Mouse (Mus musculus) liver, embryonic 15.5 days (tissue): ENCODE results near the gene Sbp. TPM values are rescaled to one million over a fixed set of nuclear protein-coding genes. Genes with fewer than 3 reads are reported as not detected.

Experiments used
- ATAC-seq: fragments of 200-750 bp; cut with Nextera tagmentation; 2 replicates; pipeline ENCODE4 v1.8.0; 2017; ENCODE audit warnings: moderate number of reproducible peaks, mild to moderate bottlenecking, moderate library complexity; ENCODE audit not compliant: insufficient read depth
- H3K27ac ChIP-seq: fragments of 300-500 bp; sonication (generic); replicated peaks from 2 replicates; pipeline ENCODE4 v1.5.1; 2015; ENCODE audit warnings: mild to moderate bottlenecking, inconsistent platforms
- H3K27me3 ChIP-seq: fragments of 300-500 bp; sonication (generic); 2 replicates; pipeline ENCODE4 v1.6.1; 2015; ENCODE audit warnings: mild to moderate bottlenecking, inconsistent platforms
- H3K36me3 ChIP-seq: fragments of 300-500 bp; sonication (generic); replicated peaks from 2 replicates; pipeline ENCODE4 v1.6.1; 2015; ENCODE audit warnings: moderate library complexity, mild to moderate bottlenecking, inconsistent platforms
- H3K4me1 ChIP-seq: fragments of 300-500 bp; sonication (generic); replicated peaks from 2 replicates; pipeline ENCODE4 v1.6.1; 2015; ENCODE audit warnings: inconsistent platforms
- H3K4me2 ChIP-seq: fragments of 300-500 bp; sonication (generic); 2 replicates; pipeline ENCODE4 v1.6.1; 2015; ENCODE audit warnings: moderate library complexity, mild to moderate bottlenecking, inconsistent platforms
- H3K4me3 ChIP-seq: fragments of 300-500 bp; sonication (generic); replicated peaks from 2 replicates; pipeline ENCODE4 v1.5.1; 2015; ENCODE audit warnings: mild to moderate bottlenecking, inconsistent platforms
- H3K9ac ChIP-seq: fragments of 300-500 bp; sonication (generic); 2 replicates; pipeline ENCODE4 v1.6.1; 2015; ENCODE audit warnings: moderate library complexity, mild to moderate bottlenecking, inconsistent platforms
- H3K9me3 ChIP-seq: fragments of 300-500 bp; sonication (generic); replicated peaks from 2 replicates; pipeline ENCODE4 v1.6.1; 2016; ENCODE audit warnings: inconsistent platforms
- WGBS: fragments of 180-500 bp; shearing (Covaris S2); methylation state at CpG from one replicate; pipeline ENCODE4 v1.1.7; 2015; ENCODE audit warnings: mixed read lengths; ENCODE audit not compliant: insufficient replicate concordance; 5-methylcytosine and 5-hydroxymethylcytosine counted together
- polyA plus RNA-seq: library from polyadenylated mRNA; unstranded; fragments of >200 nt; fragmentation: Nextera tagmentation; extraction: Ambion mirVana; gene quantifications from 2 replicates; pipeline ENCODE4 v1.2.1, GENCODE M21; 2015

The Sbp gene
- polyA plus RNA-seq, 1 experiment from 2014 or later, result not detected

GRCm38 (mm10) chr17:23992789-23993553 is 51.5 kb downstream of the Sbp start:
- Histone ChIP-seq H3K4me2 (peak overlapping the region; percentile 41), H3K9ac (no peak overlapping the region), H3K27me3 (peaks cover 11% of the 10 kb centered on the region; the same call in 1 of the 2 replicates), H3K36me3 (no peaks in the 10 kb centered on the region), H3K4me3 (no peak overlapping the region), H3K27ac (no peak overlapping the region), H3K9me3 (no peaks in the 10 kb centered on the region), H3K4me1 (peaks cover 3% of the 10 kb centered on the region; the same call in 1 of the 2 replicates)
- 65% methylated on average over 9 of the region's 9 CpGs for WGBS
- no peak for ATAC-seq

GRCm38 (mm10) chr17:23993559-23994428 is 52.3 kb downstream of the Sbp start:
- H3K4me3 ChIP-seq, result no peak overlapping the region
- H3K4me2 ChIP-seq, result peak overlapping the region; percentile 41
- no peaks in the 10 kb centered on the region for H3K36me3 ChIP-seq
- no peak overlapping the region for H3K9ac ChIP-seq
- H3K27ac ChIP-seq, result no peak overlapping the region
- ATAC-seq, result peak; percentile 28; the same call in 1 of the 2 replicates
- H3K9me3 ChIP-seq, result no peaks in the 10 kb centered on the region
- WGBS, result 9% methylated on average over 31 of the region's 31 CpGs
- peaks cover 11% of the 10 kb centered on the region; the same call in 1 of the 2 replicates for H3K27me3 ChIP-seq
- H3K4me1 ChIP-seq, result peaks cover 3% of the 10 kb centered on the region; the same call in 1 of the 2 replicates

- H3K36me3 ChIP-seq, result no peaks in the 10 kb centered on the region
- H3K9me3 ChIP-seq, result no peaks in the 10 kb centered on the region
- H3K27ac ChIP-seq, result no peak overlapping the region
- no peak overlapping the region for H3K4me2 ChIP-seq
- H3K4me1 ChIP-seq, result peaks cover 3% of the 10 kb centered on the region; the same call in 1 of the 2 replicates
- 63% methylated on average over 7 of the region's 7 CpGs for WGBS
- no peak overlapping the region for H3K4me3 ChIP-seq
- no peak overlapping the region for H3K9ac ChIP-seq
- peaks cover 11% of the 10 kb centered on the region; the same call in 1 of the 2 replicates for H3K27me3 ChIP-seq
- ATAC-seq, result no peak
These were observed 53.2 kb downstream of the Sbp start for GRCm38 (mm10) chr17:23994667-23995066.

Other genes starting within 250 kb of the Sbp start
- gene 1520401A03Rik, start 218.9 kb upstream of the Sbp start, polyA plus RNA-seq, result 0.10 and 0.15 TPM in 2 replicates
- 28.8 and 34.7 TPM in 2 replicates for gene Pkmyt1, start 215.3 kb upstream of the Sbp start, polyA plus RNA-seq
- 7.9 and 8.0 TPM in 2 replicates for gene Paqr4, start 200.8 kb upstream of the Sbp start, polyA plus RNA-seq
- gene Kremen2, start 195.8 kb upstream of the Sbp start, polyA plus RNA-seq, result not detected in 2 replicates
- 9.4 and 12.1 TPM in 2 replicates for gene Flywch1, start 170.1 kb upstream of the Sbp start, polyA plus RNA-seq
- gene Flywch2, start 155.6 kb upstream of the Sbp start, polyA plus RNA-seq, result 0.93 and 0.94 TPM in 2 replicates
- 167 and 170 TPM in 2 replicates for gene Srrm2, start 151.1 kb upstream of the Sbp start, polyA plus RNA-seq
- gene Elob, start 112.5 kb upstream of the Sbp start, polyA plus RNA-seq, result 388 and 452 TPM in 2 replicates
- gene Prss33, start 105.6 kb upstream of the Sbp start, polyA plus RNA-seq, result not detected in 2 replicates
- not detected in 2 replicates for gene Prss32, start 97.8 kb upstream of the Sbp start, polyA plus RNA-seq
- gene Prss41, start 97.5 kb upstream of the Sbp start, polyA plus RNA-seq, result 0.10 TPM in 1 of 2 replicates, not detected in the other
- gene Prss21, start 73.6 kb upstream of the Sbp start, polyA plus RNA-seq, result not detected in 2 replicates
- gene Dcpp1, start 60.8 kb upstream of the Sbp start, polyA plus RNA-seq, result not detected in 2 replicates
- gene Dcpp2, start 60.8 kb upstream of the Sbp start, polyA plus RNA-seq, result not detected in 2 replicates
- gene Dcpp3, start 24.2 kb upstream of the Sbp start, polyA plus RNA-seq, result not detected in 2 replicates
- not detected in 2 replicates for gene Sbpl, start 13.6 kb downstream of the Sbp start, polyA plus RNA-seq
- gene Prss30, start 38.9 kb downstream of the Sbp start, polyA plus RNA-seq, result 0.14 TPM in 1 of 2 replicates, not detected in the other
- not detected in 2 replicates for gene Prss22, start 56.4 kb downstream of the Sbp start, polyA plus RNA-seq
- not detected in 2 replicates for gene Prss27, start 96.5 kb downstream of the Sbp start, polyA plus RNA-seq
- 12.6 TPM in 2 replicates for gene Kctd5, start 131.8 kb downstream of the Sbp start, polyA plus RNA-seq
- gene Pdpk1, start 209.3 kb downstream of the Sbp start, polyA plus RNA-seq, result 25.2 and 26.3 TPM in 2 replicates
- gene Amdhd2, start 222.1 kb downstream of the Sbp start, polyA plus RNA-seq, result 21.4 and 23.6 TPM in 2 replicates
- 362 and 405 TPM in 2 replicates for gene Atp6v0c, start 228.0 kb downstream of the Sbp start, polyA plus RNA-seq